Mouse (Mus musculus) lung, postnatal 4 days (tissue): Measurements from ENCODE around the gene Pla2g6.
A peak's percentile ranks its signal among the peaks of the same experiment; 100 is the strongest.

ENCODE experiments used
- DNase-seq, 2 experiments: peaks; one replicate each; pipeline ENCODE4 v3.0.0; 2021

The Pla2g6 gene

GRCm38 (mm10) chr15:79321733-79322190, 6.4 kb downstream of the Pla2g6 start:
- no peak for DNase-seq

DNA sequence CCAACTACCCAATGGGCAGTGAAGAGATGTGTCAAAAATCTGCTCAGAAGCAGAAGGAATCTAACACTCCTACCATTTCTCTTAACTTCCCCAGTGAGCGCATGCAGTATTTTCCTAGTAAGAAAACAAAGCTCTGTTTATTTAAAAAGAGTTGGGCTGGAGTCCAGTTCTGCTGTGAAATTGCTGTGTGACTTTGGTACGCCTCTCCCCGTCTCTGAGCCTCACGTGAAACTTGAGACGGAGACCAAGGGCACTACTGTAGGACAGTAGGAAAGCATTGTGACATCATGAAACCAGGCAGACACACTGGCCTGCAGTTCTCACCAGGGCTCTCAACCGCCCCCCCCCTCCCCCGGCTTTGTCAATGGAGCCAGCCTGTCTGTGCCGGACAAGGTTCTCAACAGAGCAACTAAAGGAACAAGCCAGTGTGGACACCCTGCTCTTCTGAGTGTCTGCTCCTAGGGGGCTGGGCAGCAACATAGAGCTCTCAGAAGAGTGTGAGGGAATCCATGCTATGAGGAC, 14.3 kb downstream of the Pla2g6 start:
- no peak for DNase-seq

GRCm38 (mm10) chr15:79307861-79308260, 20.3 kb downstream of the Pla2g6 start:
- DNase-seq = no peak

GRCm38 (mm10) chr15:79306043-79306637, 22.1 kb downstream of the Pla2g6 start:
- peak in 1 of 2 experiments; percentile 22 for DNase-seq

- DNase-seq = peak in 1 of 2 experiments; percentile 44
Measured at GRCm38 (mm10) chr15:79304832-79305231, 23.4 kb downstream of the Pla2g6 start.

- DNase-seq = peak; percentile 25 to 55
Measured at GRCm38 (mm10) chr15:79303725-79304124, 24.5 kb downstream of the Pla2g6 start.

DNA sequence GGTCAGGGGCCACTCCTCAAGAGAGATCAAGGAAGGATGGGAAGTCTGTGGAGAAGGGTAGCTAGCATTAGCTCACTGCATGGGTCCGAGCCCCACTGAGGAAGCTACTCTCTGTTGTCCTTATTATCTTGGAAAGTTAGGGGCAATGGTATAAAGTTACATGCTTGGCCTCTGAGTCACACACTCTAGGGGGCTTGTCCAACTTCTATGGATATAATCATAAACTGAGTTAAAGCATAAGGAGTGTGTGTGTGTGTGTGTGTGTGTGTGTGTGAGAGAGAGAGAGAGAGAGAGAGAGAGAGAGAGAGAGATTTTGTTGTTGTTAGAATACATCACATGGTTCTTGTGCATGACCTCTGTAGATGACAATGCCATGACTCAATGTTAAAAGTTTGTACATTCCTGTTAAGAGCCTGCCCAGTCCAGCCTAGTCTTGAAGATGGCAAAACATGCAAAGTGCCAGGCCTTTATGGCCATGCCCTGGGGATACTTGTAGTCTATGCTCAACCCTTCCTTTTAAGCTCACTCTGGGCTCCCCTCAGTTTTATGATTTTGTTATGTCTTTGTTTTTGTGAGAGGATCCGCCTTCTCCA, 28.5 kb downstream of the Pla2g6 start:
- DNase-seq = no peak

DNA sequence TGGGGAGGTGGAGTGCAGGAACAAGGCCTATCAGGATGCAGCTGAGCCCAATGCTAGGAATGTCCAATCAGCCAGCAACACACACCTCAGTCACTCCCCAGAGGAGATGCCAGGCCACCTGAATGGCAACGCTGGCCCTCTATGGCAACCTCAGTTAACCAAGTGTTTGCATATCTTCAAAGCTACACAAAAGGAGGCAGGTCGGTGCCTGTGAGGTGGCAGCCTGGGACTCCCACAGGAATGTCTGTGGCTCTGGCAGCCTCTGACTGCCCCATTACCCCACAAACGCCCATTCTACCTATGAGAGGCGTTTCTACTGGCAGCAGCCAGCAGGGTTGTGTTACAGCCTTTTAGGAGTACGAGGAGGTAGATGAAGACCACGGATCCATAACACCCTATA, 29.6 kb downstream of the Pla2g6 start:
- DNase-seq = peak in 1 of 2 experiments; percentile 47

- no peak for DNase-seq
Measured at GRCm38 (mm10) chr15:79292779-79293178, 35.4 kb downstream of the Pla2g6 start.

GRCm38 (mm10) chr15:79290340-79290739, 37.9 kb downstream of the Pla2g6 start:
- DNase-seq = no peak

DNA sequence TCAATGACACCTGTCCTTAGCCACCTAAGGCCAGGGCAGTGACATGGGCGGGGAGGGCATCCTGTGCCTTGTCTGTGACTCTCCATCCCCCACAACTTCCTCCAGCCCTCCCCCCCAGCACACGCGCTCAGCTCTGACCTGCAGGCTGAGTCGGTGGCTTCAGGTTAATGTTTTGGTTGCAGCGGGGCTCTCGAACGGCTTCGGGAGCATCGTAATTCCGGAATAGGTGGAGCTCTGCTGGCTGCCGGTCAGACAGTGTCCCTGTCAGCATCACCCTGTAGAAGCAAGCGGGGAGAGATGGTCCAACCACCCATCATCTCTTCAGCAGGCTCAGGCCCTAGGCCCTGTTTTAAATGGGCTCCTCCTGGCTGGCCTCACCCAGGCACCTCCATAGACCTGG, 38.7 kb downstream of the Pla2g6 start:
- no peak for DNase-seq

GRCm38 (mm10) chr15:79288387-79288786, 39.8 kb downstream of the Pla2g6 start:
- DNase-seq = no peak

- DNase-seq = no peak
Measured at GRCm38 (mm10) chr15:79287091-79287490, 41.1 kb downstream of the Pla2g6 start.

DNA sequence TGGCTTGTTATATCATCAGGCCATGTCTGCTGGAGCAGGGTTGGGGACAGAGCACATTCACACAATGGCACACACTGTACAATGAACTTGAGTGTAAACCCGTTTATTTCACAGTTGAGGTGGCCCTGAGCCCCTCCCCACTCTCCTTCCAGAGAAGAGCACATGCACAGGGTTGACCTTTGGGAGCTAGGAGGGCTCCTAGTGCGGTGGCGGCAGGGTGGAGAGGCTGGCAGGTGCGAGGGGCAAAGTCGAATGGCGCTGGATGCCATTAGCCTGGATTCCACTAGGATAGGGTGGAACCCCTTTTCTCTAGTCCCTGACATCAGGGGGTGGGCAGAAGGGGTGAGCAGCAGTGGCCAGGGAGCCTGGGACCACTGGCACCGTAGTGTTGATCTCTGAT, 42.0 kb downstream of the Pla2g6 start:
- DNase-seq = no peak

- peak in 1 of 2 experiments; percentile 25 for DNase-seq
Measured at GRCm38 (mm10) chr15:79285399-79285798, 42.8 kb downstream of the Pla2g6 start, which contains the start of gene Baiap2l2. Baiap2l2 (minus strand) TSS chr15:79285537.

DNA sequence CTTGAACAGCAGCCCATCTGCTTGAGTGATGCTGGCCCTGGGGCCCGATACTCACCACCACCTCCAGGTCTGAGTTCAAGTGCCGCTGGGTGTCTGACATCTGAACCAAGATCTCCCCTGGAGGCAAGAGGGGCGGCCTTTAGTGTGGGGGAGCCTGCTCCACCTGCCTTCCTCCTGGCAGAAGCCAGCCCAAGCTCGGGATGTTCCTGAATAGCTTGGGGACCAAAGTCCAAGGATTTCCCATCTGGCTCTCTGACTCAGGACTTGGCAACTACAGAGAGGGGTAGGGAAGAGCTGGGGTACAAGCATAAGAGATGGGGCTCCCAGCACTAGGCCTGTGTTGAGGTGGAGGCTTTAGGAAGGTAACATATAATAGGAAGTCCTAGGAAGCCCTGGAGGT, 44.8 kb downstream of the Pla2g6 start:
- no peak for DNase-seq

- DNase-seq = no peak
Measured at GRCm38 (mm10) chr15:79282434-79282833, 45.8 kb downstream of the Pla2g6 start.

DNA sequence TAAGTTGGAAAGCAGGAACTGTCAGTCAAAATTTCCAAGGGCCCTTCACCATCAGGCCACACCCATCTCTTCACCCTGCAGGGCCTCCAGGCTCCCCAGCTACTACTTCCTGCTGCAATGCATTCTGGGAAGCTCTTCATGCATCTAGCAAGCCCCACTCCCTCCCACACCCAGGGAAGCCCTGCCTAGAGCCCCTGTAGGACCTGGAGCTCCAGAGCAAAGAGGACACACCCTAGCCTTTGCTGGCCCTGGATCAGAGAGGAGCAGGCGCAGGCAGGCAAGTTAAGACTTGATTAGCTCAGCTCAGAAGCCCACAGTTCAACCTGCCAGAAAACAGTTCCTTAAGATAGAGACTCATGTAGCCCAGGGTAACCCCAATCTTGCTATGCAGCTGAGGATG, 46.8 kb downstream of the Pla2g6 start:
- DNase-seq = peak; percentile 73 to 82

- DNase-seq = peak; percentile 62 to 66
Measured at GRCm38 (mm10) chr15:79280850-79281249, 47.3 kb downstream of the Pla2g6 start.

DNA sequence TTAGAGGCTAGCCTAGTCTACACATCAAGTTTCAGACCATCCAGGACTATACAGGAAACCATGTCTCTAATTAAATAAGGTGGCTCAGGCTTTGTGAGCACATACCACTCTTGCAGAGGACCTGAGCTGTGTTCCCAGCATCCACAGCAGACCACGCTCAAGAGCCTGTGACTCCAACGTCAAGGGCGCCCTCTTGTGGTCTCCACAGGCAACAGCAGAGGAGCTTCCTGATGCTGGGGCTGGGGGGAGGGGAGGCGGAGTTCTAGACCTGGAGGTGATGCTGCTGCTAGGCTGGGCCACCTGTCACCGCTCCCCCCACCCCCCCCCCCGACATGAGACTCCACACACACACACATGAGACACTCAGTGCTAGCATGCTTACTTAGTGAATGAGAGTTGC, 48.0 kb downstream of the Pla2g6 start:
- peak in 1 of 2 experiments; percentile 57 for DNase-seq

DNA sequence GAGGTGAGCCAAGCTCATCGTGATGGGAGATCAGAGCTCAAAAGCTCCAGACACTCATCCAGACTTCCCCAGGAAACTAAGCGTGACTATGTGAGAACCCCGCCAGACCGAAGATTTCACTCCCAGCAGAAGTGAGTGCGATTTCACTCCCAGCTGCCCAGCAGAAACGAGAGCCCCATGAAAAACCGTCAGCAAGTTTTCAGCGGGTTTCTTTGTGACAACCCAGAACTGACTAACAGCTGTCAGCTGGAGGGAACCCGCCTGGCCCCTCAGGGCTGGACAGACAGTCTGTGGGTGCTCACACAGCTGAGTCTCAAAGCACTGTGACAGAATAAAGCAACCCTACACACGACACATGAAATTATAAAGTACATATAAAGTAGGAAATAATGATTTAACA, 50.5 kb downstream of the Pla2g6 start:
- DNase-seq = peak in 1 of 2 experiments; percentile 48

DNA sequence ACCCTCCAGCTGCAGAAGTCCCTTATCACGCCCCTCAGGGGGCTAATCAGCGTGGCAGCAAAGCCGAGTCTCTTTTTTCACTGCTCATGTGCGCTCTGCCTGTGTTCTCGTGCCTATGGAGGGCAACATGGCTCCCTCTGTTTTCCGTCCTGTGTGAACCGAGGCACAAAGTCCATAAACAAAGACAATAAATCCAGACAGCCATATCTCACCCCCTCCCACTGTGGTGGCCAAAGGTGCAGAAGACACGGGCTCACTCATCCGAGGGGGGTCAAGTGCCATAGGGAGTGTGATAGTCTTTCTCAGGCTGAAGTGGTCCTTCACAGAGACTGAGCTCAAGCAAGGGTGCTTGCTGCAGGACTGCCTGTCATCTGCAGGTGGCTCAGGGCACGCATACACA, 55.2 kb downstream of the Pla2g6 start:
- DNase-seq = no peak

DNA sequence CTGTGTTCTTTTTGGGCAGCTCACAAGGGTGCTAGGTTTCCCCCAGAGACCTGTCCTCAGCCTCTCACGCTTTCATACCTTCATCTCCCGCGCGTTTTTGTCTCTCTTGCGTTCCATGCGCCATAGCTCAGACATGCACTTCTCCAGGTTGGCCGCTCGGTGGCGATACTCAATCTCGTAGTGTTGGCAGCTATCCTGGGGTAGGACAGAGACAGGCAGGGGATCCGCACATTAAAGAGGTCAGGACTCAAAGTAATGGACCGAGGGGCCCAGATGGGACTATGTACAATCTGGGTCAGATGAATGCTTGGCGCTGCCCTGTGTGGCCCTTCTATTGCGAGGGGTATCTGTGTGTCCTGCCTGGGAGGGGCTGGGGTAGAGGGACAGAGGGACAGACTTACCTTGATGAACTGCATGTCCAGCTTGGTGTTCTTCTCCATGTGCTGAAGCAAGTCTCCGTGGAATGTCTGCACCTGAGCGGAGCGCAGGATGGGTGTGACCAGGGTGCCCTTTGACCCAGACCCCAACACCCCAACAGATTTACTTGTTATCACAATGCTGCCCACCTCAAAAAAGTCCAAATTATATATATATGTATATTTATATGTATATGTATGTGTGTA, 57.0 kb downstream of the Pla2g6 start:
- peak in 1 of 2 experiments; percentile 74 for DNase-seq
